Mouse (Mus musculus) heart, embryonic 10.5 days (tissue): Measurements from ENCODE around the gene Arglu1. TPM values are rescaled to one million over a fixed set of nuclear protein-coding genes. Genes with fewer than 3 reads are reported as not detected.

Experiments used
- DNase-seq: peaks from one replicate; pipeline ENCODE4 v3.0.0-alpha.2; 2017; ENCODE audit warnings: low spot score
- H3K27ac ChIP-seq: fragments of 300-500 bp; sonication (generic); 2 replicates; pipeline ENCODE4 v1.5.1; 2016; ENCODE audit warnings: mild to moderate bottlenecking
- H3K27me3 ChIP-seq: fragments of 300-500 bp; sonication (generic); 2 replicates; pipeline ENCODE4 v1.6.1; 2016; ENCODE audit warnings: mild to moderate bottlenecking; ENCODE audit not compliant: poor library complexity, insufficient read depth, severe bottlenecking
- H3K36me3 ChIP-seq: fragments of 300-500 bp; sonication (generic); 2 replicates; pipeline ENCODE4 v1.6.1; 2016; ENCODE audit warnings: mild to moderate bottlenecking, moderate library complexity
- H3K4me1 ChIP-seq: fragments of 300-500 bp; sonication (generic); 2 replicates; pipeline ENCODE4 v1.6.1; 2016; ENCODE audit warnings: mild to moderate bottlenecking
- H3K4me3 ChIP-seq: fragments of 300-500 bp; sonication (generic); 2 replicates; pipeline ENCODE4 v1.5.1; 2016; ENCODE audit warnings: mild to moderate bottlenecking, moderate library complexity
- H3K9me3 ChIP-seq: fragments of 300-500 bp; sonication (generic); 2 replicates; pipeline ENCODE4 v1.6.1; 2016; ENCODE audit warnings: mild to moderate bottlenecking, moderate library complexity
- WGBS: fragments of 180-500 bp; shearing (Covaris S2); methylation state at CpG from one replicate; pipeline ENCODE4 v1.1.7; 2016; 5-methylcytosine and 5-hydroxymethylcytosine counted together
- polyA plus RNA-seq: library from polyadenylated mRNA; unstranded; fragments of >200 nt; fragmentation: Nextera tagmentation; extraction: Ambion mirVana; gene quantifications from 2 replicates; pipeline ENCODE4 v1.2.1, GENCODE M21; 2016

The Arglu1 gene
- polyA plus RNA-seq, 1 experiment from 2014 or later: 112 TPM

GRCm38 (mm10) chr8:8655346-8656340 is 34.7 kb downstream of the Arglu1 start:
- DNase-seq: no peak
- Histone ChIP-seq H3K36me3 (no peaks in the 10 kb centered on the region), H3K4me3 (peak overlapping the region; percentile 81), H3K9me3 (no peaks in the 10 kb centered on the region), H3K27ac (peak overlapping the region; percentile 59; the same call in 1 of the 2 replicates), H3K4me1 (peaks cover 48% of the 10 kb centered on the region), H3K27me3 (no peaks in the 10 kb centered on the region)
- WGBS: 22% methylated on average over 24 of the region's 24 CpGs

GRCm38 (mm10) chr8:8653906-8654489 is 36.3 kb downstream of the Arglu1 start:
- H3K27me3 ChIP-seq: no peaks in the 10 kb centered on the region
- H3K4me3 ChIP-seq: no peak overlapping the region
- H3K9me3 ChIP-seq: no peaks in the 10 kb centered on the region
- H3K27ac ChIP-seq: no peak overlapping the region
- DNase-seq: no peak
- 0 out of 2 replicates have a peak, but pooled peaks cover 2% of the 10 kb centered on the region for H3K36me3 ChIP-seq
- WGBS: 75% methylated on average over 12 of the region's 12 CpGs
- peaks cover 63% of the 10 kb centered on the region for H3K4me1 ChIP-seq

- Histone ChIP-seq H3K9me3 (no peaks in the 10 kb centered on the region), H3K27ac (no peak overlapping the region), H3K27me3 (no peaks in the 10 kb centered on the region), H3K4me3 (no peak overlapping the region), H3K36me3 (0 out of 2 replicates have a peak, but pooled peaks cover 5% of the 10 kb centered on the region), H3K4me1 (peaks cover 69% of the 10 kb centered on the region)
- 58% methylated on average over 5 of the region's 5 CpGs for WGBS
- no peak for DNase-seq
Observed at GRCm38 (mm10) chr8:8653343-8653742, 37.0 kb downstream of the Arglu1 start.

GRCm38 (mm10) chr8:8652388-8652787 is 37.9 kb downstream of the Arglu1 start:
- Histone ChIP-seq H3K36me3 (0 out of 2 replicates have a peak, but pooled peaks cover 5% of the 10 kb centered on the region), H3K4me1 (peaks cover 69% of the 10 kb centered on the region), H3K27me3 (no peaks in the 10 kb centered on the region), H3K4me3 (no peak overlapping the region), H3K27ac (no peak overlapping the region), H3K9me3 (no peaks in the 10 kb centered on the region)
- 82% methylated on average over 4 of the region's 4 CpGs for WGBS
- no peak for DNase-seq

- H3K36me3 ChIP-seq: peaks cover 9% of the 10 kb centered on the region; the same call in 1 of the 2 replicates
- no peak overlapping the region for H3K27ac ChIP-seq
- DNase-seq: no peak
- no peaks in the 10 kb centered on the region for H3K27me3 ChIP-seq
- H3K4me1 ChIP-seq: peaks cover 47% of the 10 kb centered on the region
- WGBS: 68% methylated on average over 8 of the region's 8 CpGs
- H3K4me3 ChIP-seq: no peak overlapping the region
- no peaks in the 10 kb centered on the region for H3K9me3 ChIP-seq
Observed at GRCm38 (mm10) chr8:8649944-8650343, 40.4 kb downstream of the Arglu1 start.

GRCm38 (mm10) chr8:8649536-8649935 is 40.8 kb downstream of the Arglu1 start:
- H3K27ac ChIP-seq: no peak overlapping the region
- peaks cover 43% of the 10 kb centered on the region for H3K4me1 ChIP-seq
- DNase-seq: no peak
- 76% methylated on average over 3 of the region's 3 CpGs for WGBS
- H3K27me3 ChIP-seq: no peaks in the 10 kb centered on the region
- H3K36me3 ChIP-seq: peaks cover 9% of the 10 kb centered on the region; the same call in 1 of the 2 replicates
- no peak overlapping the region for H3K4me3 ChIP-seq
- H3K9me3 ChIP-seq: no peaks in the 10 kb centered on the region

GRCm38 (mm10) chr8:8648686-8649085 is 41.6 kb downstream of the Arglu1 start:
- Histone ChIP-seq H3K36me3 (peaks cover 9% of the 10 kb centered on the region; the same call in 1 of the 2 replicates), H3K9me3 (no peaks in the 10 kb centered on the region), H3K27me3 (no peaks in the 10 kb centered on the region), H3K4me1 (peaks cover 35% of the 10 kb centered on the region), H3K27ac (peak overlapping the region; percentile 16; the same call in 1 of the 2 replicates), H3K4me3 (no peak overlapping the region)
- WGBS: 81% methylated on average over 7 of the region's 7 CpGs
- DNase-seq: no peak

GRCm38 (mm10) chr8:8647824-8648223 is 42.5 kb downstream of the Arglu1 start:
- DNase-seq: no peak
- peaks cover 31% of the 10 kb centered on the region for H3K4me1 ChIP-seq
- WGBS: 73% methylated on average over 7 of the region's 7 CpGs

GRCm38 (mm10) chr8:8647319-8647718 is 43.0 kb downstream of the Arglu1 start:
- no peak overlapping the region for H3K27ac ChIP-seq
- WGBS: 76% methylated on average over 3 of the region's 3 CpGs
- peaks cover 28% of the 10 kb centered on the region for H3K4me1 ChIP-seq
- H3K9me3 ChIP-seq: no peaks in the 10 kb centered on the region
- H3K4me3 ChIP-seq: no peak overlapping the region
- H3K27me3 ChIP-seq: no peaks in the 10 kb centered on the region
- DNase-seq: no peak
- H3K36me3 ChIP-seq: peaks cover 9% of the 10 kb centered on the region; the same call in 1 of the 2 replicates

More at GRCm38 (mm10) chr8:8647824-8648223, 42.5 kb downstream of the Arglu1 start:
- Histone ChIP-seq H3K27me3 (no peaks in the 10 kb centered on the region), H3K36me3 (peaks cover 9% of the 10 kb centered on the region; the same call in 1 of the 2 replicates), H3K9me3 (no peaks in the 10 kb centered on the region), H3K4me3 (no peak overlapping the region), H3K27ac (no peak overlapping the region)

GRCm38 (mm10) chr8:8644160-8644915 is 46.0 kb downstream of the Arglu1 start:
- no peaks in the 10 kb centered on the region for H3K9me3 ChIP-seq
- no peak for DNase-seq
- peaks cover 9% of the 10 kb centered on the region; the same call in 1 of the 2 replicates for H3K36me3 ChIP-seq
- no peaks in the 10 kb centered on the region for H3K27me3 ChIP-seq
- WGBS: 80% methylated on average over 11 of the region's 11 CpGs
- H3K4me3 ChIP-seq: no peak overlapping the region
- peaks cover 11% of the 10 kb centered on the region for H3K4me1 ChIP-seq
- no peak overlapping the region for H3K27ac ChIP-seq

GRCm38 (mm10) chr8:8640264-8640588 is 50.1 kb downstream of the Arglu1 start:
- 31% methylated on average over 4 of the region's 4 CpGs for WGBS
- DNase-seq: no peak
- peaks cover 23% of the 10 kb centered on the region for H3K36me3 ChIP-seq

GRCm38 (mm10) chr8:8639569-8640263 is 50.6 kb downstream of the Arglu1 start:
- H3K36me3 ChIP-seq: peaks cover 24% of the 10 kb centered on the region
- no peaks in the 10 kb centered on the region for H3K9me3 ChIP-seq
- H3K27me3 ChIP-seq: no peaks in the 10 kb centered on the region
- no peaks in the 10 kb centered on the region for H3K4me1 ChIP-seq
- no peak overlapping the region for H3K4me3 ChIP-seq
- WGBS: 61% methylated on average over 8 of the region's 8 CpGs
- no peak overlapping the region for H3K27ac ChIP-seq
- DNase-seq: no peak

More at GRCm38 (mm10) chr8:8640264-8640588, 50.1 kb downstream of the Arglu1 start:
- Histone ChIP-seq H3K27ac (no peak overlapping the region), H3K4me1 (no peaks in the 10 kb centered on the region), H3K9me3 (no peaks in the 10 kb centered on the region), H3K27me3 (no peaks in the 10 kb centered on the region), H3K4me3 (no peak overlapping the region)
